Mouse (Mus musculus) monocyte, adult 2 months (primary cell): Measurements from ENCODE around the gene Zfp619.
"Not testable (repeated sequence)": the region's sequence is repeated elsewhere in the genome, so short reads cannot be mapped to it uniquely, and the experiment has no call there.

Experiments
- DNase-seq, 2 experiments: peaks; one replicate each; pipeline ENCODE4 v3.0.0; 2022; ENCODE audit warnings: low spot score in 2 of 2, low read depth in 1 of 2

Gene Zfp619

DNA sequence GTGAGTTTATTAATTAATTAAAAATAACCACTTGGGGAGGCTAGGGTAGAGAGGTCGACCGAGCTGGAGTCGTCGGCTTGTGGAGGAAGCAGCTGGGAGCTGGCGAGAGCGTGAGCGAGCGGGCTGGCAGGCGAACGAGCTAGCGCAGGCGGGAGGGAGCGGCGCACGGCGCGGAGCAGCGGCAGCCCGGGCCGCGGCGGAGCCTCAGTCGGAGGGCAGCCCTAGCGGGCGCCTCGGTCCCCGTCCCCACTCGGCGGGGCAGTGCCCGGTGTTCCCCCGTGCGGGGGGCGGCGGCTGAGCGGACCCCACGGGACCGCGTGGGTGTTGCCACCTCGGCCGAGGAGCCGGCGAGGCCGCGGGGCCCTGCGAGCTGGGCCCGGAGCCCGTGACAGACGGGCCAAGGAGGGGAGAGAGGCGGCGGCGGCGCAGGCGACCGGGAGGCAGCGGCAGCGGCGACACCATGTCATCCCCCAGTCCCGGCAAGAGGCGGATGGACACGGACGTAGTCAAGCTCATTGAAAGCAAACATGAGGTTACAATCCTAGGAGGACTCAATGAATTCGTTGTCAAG, 71.0 kb downstream of the Zfp619 start:
- DNase-seq = not testable (repeated sequence)

DNA sequence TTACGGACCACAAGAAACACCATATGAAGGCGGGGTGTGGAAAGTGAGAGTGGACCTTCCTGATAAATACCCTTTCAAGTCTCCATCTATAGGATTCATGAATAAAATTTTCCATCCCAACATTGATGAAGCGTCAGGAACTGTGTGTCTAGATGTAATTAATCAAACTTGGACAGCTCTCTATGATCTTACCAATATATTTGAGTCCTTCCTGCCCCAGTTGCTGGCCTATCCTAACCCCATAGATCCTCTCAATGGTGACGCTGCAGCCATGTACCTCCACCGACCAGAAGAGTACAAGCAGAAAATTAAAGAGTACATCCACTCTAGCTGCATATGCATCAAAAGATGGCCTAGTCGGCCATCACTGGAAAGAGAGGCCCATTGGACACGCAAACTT, 71.5 kb downstream of the Zfp619 start:
- not testable (repeated sequence) for DNase-seq
